Mouse (Mus musculus) cerebellum, adult 2 months (tissue): ENCODE measurements around the gene Ncoa3.

Source experiments
- CTCF ChIP-seq: fragments of 200-500 bp; IDR thresholded peaks from 2 replicates; pipeline ENCODE4 v1.5.1; 2011; ENCODE audit warnings: low read depth, mild to moderate bottlenecking, control low read depth, low read length, moderate library complexity, borderline replicate concordance; ENCODE audit not compliant: insufficient read depth
- POLR2A ChIP-seq: fragments of 200-500 bp; IDR thresholded peaks from 2 replicates; pipeline ENCODE4 v1.6.1; 2011; ENCODE audit warnings: low read length, control low read depth, borderline replicate concordance; ENCODE audit not compliant: insufficient read depth

- TF ChIP-seq POLR2A: no peak
- no peak for TF ChIP-seq CTCF
These were observed 8.1 kb upstream of the Ncoa3 start for GRCm38 (mm10) chr2:165984318-165984717.
